Mouse (Mus musculus) liver, embryonic 14.5 days (tissue): ENCODE measurements around the gene Cyld. TPM values are rescaled to one million over a fixed set of nuclear protein-coding genes. Genes with fewer than 3 reads are reported as not detected.

Source experiments
- ATAC-seq: fragments of 200-750 bp; cut with Nextera tagmentation; 2 replicates; pipeline ENCODE4 v1.8.0; 2017; ENCODE audit warnings: moderate number of reproducible peaks, mild to moderate bottlenecking, moderate library complexity; ENCODE audit not compliant: insufficient read depth
- DNase-seq, 3 experiments: peaks; one replicate each; pipeline ENCODE4 v3.0.0-alpha.2; 2012 to 2013; ENCODE audit warnings: low read depth in 3 of 3, low spot score in 3 of 3
- H3K27ac ChIP-seq: fragments of 300-500 bp; sonication (generic); 2 replicates; pipeline ENCODE4 v1.5.1; 2014; ENCODE audit warnings: moderate library complexity, mild to moderate bottlenecking, control low read depth, inconsistent platforms
- H3K27me3 ChIP-seq: fragments of 300-500 bp; sonication (generic); 2 replicates; pipeline ENCODE4 v1.6.1; 2014; ENCODE audit warnings: mild to moderate bottlenecking, low read length, moderate library complexity; ENCODE audit not compliant: control insufficient read depth, insufficient read depth
- H3K36me3 ChIP-seq: fragments of 300-500 bp; sonication (generic); replicated peaks from 2 replicates; pipeline ENCODE4 v1.6.1; 2014; ENCODE audit warnings: low read depth; ENCODE audit not compliant: control insufficient read depth, insufficient read depth
- H3K4me1 ChIP-seq, 2 experiments: fragments of 200-500 bp in 1 of 2; fragments of 300-500 bp in 1 of 2; sonication (generic) in 1 of 2; replicated peaks; 2 replicates each; pipeline ENCODE4 v1.6.1; 2012 to 2014; ENCODE audit warnings: antibody characterized with exemption in 1 of 2, inconsistent platforms in 1 of 2, low read length in 1 of 2; ENCODE audit not compliant: control insufficient read depth in 2 of 2, insufficient read depth in 2 of 2
- H3K4me2 ChIP-seq: fragments of 300-500 bp; sonication (generic); 2 replicates; pipeline ENCODE4 v1.6.1; 2014; ENCODE audit warnings: low read depth, mild to moderate bottlenecking, control low read depth, moderate library complexity
- H3K4me3 ChIP-seq, 2 experiments: fragments of 200-500 bp in 1 of 2; fragments of 300-500 bp in 1 of 2; sonication (generic) in 1 of 2; 2 replicates each; pipeline ENCODE4 v1.5.1; 2012 to 2014; ENCODE audit warnings: low read depth in 2 of 2, low read length in 2 of 2, mild to moderate bottlenecking in 2 of 2, control low read depth in 1 of 2, inconsistent platforms in 1 of 2, moderate library complexity in 1 of 2; ENCODE audit not compliant: insufficient read depth in 1 of 2
- H3K9ac ChIP-seq: fragments of 300-500 bp; sonication (generic); replicated peaks from 2 replicates; pipeline ENCODE4 v1.6.1; 2014; ENCODE audit warnings: mild to moderate bottlenecking, control low read depth, moderate library complexity
- H3K9me3 ChIP-seq: fragments of 300-500 bp; sonication (generic); 2 replicates; pipeline ENCODE4 v1.6.1; 2016; ENCODE audit warnings: low read length, mixed read lengths; ENCODE audit not compliant: control insufficient read depth
- CTCF ChIP-seq: IDR thresholded peaks from 2 replicates; pipeline ENCODE4 v1.5.1; 2016; ENCODE audit warnings: antibody characterized with exemption, low read depth, control low read depth
- EP300 ChIP-seq: IDR thresholded peaks from 2 replicates; pipeline ENCODE4 v1.6.1; 2016; ENCODE audit warnings: antibody characterized with exemption, low read depth
- WGBS: fragments of 180-500 bp; shearing (Covaris S2); extraction: QIAGEN DNeasy Blood & Tissue Kit; methylation state at CpG from one replicate; pipeline ENCODE4 v1.1.7; 2014; ENCODE audit not compliant: insufficient replicate concordance; 5-methylcytosine and 5-hydroxymethylcytosine counted together
- polyA plus RNA-seq, 2 experiments: library from polyadenylated mRNA; depleted of rRNA in 1 of 2; stranded (reverse) in 1 of 2; unstranded in 1 of 2; fragments of >200 nt; fragmentation: Nextera tagmentation in 1 of 2; extraction: Ambion mirVana in 1 of 2; gene quantifications; 2 replicates each; pipeline versions ENCODE4 v1.2.1 to v1.2.3; 2012 to 2014

The Cyld gene
- polyA plus RNA-seq, 2 experiments = 2.7 to 5.2 TPM

DNA sequence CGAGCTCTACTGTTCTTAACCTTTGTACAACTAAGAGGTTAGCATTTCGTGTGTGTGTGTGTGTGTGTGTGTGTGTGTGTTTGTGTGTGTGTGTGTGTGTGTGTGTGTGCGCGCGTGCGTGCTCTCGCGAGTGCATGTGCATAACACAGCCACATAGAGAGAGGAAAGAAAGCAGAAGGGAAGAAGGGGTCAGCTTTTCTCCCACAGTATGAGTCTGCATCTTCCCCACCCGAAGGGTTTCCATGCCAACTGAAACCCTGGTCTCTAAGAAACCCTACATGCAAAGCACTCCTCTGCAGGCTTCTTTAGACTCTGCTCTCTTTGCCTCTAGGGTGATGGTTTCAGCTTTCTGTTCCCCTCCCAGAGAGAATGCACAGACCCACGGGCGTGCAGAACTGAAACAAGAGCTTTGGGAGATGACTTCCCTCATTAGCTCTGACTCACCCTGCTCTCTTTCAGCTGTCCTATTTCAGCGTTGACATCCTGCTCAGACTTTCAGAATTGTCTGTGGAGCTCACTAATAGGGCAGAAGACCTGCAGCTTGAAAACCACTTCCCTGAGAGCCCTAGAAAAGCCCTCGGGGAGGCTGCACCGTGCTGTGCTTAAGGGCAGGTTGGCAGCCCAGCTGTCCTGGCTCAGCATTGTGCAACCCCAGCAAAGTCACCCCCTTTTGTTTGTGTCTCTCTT lies 28.3 kb upstream of the Cyld start:
- 43% methylated on average over 14 of the region's 14 CpGs for WGBS
- TF ChIP-seq CTCF = no peak
- no peak for TF ChIP-seq EP300
- Histone ChIP-seq H3K4me1 (no peaks in the 10 kb centered on the region), H3K4me3 (no peak overlapping the region), H3K9me3 (no peaks in the 10 kb centered on the region), H3K36me3 (no peaks in the 10 kb centered on the region), H3K4me2 (no peak overlapping the region), H3K27ac (no peak overlapping the region), H3K27me3 (no peaks in the 10 kb centered on the region), H3K9ac (no peak overlapping the region)
- DNase-seq (peak in 1 of 3 experiments; percentile 46), ATAC-seq (no peak)

DNA sequence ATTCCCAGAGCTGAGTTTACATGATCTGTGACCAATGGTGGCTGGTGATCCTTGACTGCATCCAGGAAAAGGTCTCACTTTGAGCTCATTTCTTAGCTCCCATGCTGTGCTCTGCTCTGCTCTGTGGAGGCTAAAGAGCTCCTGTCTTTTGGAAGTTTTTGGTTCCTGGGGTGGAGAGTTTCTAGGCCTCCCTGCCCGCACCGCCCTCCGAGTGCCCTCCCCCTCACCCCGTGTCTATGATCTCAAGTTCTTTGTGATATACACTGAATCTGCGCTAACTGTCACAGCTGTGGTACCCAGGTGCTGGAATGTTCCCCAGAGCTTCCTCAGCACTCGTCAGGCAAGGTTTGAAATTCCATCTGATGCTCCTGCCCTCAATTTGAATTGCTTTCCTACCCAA lies 26.0 kb upstream of the Cyld start:
- Histone ChIP-seq H3K9me3 (no peaks in the 10 kb centered on the region), H3K27me3 (no peaks in the 10 kb centered on the region), H3K9ac (no peak overlapping the region), H3K27ac (no peak overlapping the region), H3K4me3 (no peak overlapping the region), H3K36me3 (no peaks in the 10 kb centered on the region), H3K4me1 (no peaks in the 10 kb centered on the region), H3K4me2 (no peak overlapping the region)
- DNase-seq (no peak), ATAC-seq (no peak)
- no peak for TF ChIP-seq CTCF
- TF ChIP-seq EP300 = no peak
- WGBS = 70% methylated on average over 6 of the region's 6 CpGs

DNA sequence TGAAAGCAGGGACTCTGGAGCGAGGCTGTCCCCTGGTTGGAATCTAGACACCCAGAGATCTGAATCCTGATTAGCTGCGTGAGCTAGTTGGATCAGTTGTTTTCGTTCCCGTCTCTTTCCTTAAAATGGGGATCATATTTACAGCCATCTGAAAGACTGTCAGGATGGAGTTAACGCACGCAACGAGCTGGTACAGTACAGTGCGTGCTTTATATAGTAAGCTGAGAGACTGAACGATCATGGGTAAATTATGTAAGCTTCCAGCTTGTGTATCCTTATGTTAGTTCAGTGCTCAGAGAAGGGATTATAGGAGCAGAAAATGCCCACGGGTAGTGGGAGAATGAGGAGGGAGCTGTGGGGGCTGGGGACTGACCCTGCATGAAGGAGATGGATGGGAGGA lies 25.3 kb upstream of the Cyld start:
- WGBS = 67% methylated on average over 10 of the region's 10 CpGs
- Histone ChIP-seq H3K4me3 (no peak overlapping the region), H3K4me1 (no peaks in the 10 kb centered on the region), H3K27ac (no peak overlapping the region), H3K36me3 (no peaks in the 10 kb centered on the region), H3K9me3 (no peaks in the 10 kb centered on the region), H3K9ac (no peak overlapping the region), H3K4me2 (no peak overlapping the region), H3K27me3 (no peaks in the 10 kb centered on the region)
- no peak for TF ChIP-seq EP300
- no peak for TF ChIP-seq CTCF
- DNase-seq (no peak), ATAC-seq (no peak)

DNA sequence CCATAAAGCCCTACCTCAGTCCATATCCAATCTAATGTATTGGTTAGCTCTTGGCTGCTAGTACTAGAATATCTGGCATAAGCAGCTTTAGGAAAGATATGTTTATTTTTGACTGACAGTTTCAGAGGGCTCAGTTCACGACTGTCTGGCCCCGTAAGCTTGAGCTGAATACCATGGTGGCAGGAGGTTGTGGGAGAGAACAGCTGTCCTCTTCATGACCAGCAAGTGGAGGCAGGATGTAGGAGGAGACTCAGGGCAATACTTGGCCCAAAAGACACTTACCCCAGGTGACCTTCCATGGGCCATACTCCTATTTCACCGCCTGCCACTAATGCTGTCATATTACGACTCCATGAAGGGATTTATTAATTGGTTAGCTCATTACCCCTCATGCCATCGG lies 23.0 kb upstream of the Cyld start:
- no peak overlapping the region for H3K4me2 ChIP-seq
- 65% methylated on average over 5 of the region's 5 CpGs for WGBS
- no peak overlapping the region for H3K4me3 ChIP-seq
- no peaks in the 10 kb centered on the region for H3K36me3 ChIP-seq
- H3K9ac ChIP-seq = no peak overlapping the region
- H3K9me3 ChIP-seq = no peaks in the 10 kb centered on the region
- H3K27me3 ChIP-seq = no peaks in the 10 kb centered on the region
- ATAC-seq (no peak), DNase-seq (no peak)
- H3K4me1 ChIP-seq = no peaks in the 10 kb centered on the region
- TF ChIP-seq EP300 = no peak
- no peak for TF ChIP-seq CTCF
- H3K27ac ChIP-seq = no peak overlapping the region

- Histone ChIP-seq H3K27ac (no peak overlapping the region), H3K27me3 (no peaks in the 10 kb centered on the region), H3K4me2 (no peak overlapping the region), H3K9me3 (no peaks in the 10 kb centered on the region), H3K36me3 (no peaks in the 10 kb centered on the region), H3K4me1 (no peaks in the 10 kb centered on the region), H3K4me3 (no peak overlapping the region), H3K9ac (no peak overlapping the region)
- no peak for ATAC-seq
- WGBS = 64% methylated on average over 12 of the region's 12 CpGs
- TF ChIP-seq CTCF = no peak
- no peak for TF ChIP-seq EP300
- no peak for DNase-seq
Measured at GRCm38 (mm10) chr8:88675372-88676165, 21.3 kb upstream of the Cyld start.
